Mouse (Mus musculus): ENCODE data around the gene Klk9.

Gene Klk9

GRCm38 (mm10) chr7:43791591-43791990 lies at the start of gene Klk9:
Gene Klk9, plus strand, starts transcription at chr7:43791891.
- DNase-seq: no peak

- no peak for DNase-seq
These were observed 43.9 kb upstream of the Klk9 start for GRCm38 (mm10) chr7:43747788-43748187.

DNA sequence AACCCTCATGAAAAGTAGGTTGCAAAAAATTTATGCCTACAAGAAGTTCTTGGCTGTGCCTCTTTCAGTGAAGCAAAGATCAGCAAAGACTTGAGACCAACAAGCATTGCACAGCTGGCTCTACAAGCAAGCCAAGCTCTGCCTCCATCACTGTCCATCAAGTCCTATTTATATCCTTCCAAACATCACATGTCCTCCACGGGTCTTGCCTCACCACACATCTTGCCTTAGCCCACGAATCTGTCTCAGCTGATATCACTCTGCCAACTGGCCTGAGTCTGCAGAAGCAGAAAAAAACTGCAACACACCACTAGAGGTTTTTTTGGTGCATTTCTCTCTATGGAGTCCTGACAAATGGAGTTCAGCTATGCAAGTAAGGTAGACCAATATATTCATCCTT lies 38.9 kb upstream of the Klk9 start:
- DNase-seq: no peak

- no peak for DNase-seq
These were observed 25.2 kb upstream of the Klk9 start for GRCm38 (mm10) chr7:43766484-43766883.

DNA sequence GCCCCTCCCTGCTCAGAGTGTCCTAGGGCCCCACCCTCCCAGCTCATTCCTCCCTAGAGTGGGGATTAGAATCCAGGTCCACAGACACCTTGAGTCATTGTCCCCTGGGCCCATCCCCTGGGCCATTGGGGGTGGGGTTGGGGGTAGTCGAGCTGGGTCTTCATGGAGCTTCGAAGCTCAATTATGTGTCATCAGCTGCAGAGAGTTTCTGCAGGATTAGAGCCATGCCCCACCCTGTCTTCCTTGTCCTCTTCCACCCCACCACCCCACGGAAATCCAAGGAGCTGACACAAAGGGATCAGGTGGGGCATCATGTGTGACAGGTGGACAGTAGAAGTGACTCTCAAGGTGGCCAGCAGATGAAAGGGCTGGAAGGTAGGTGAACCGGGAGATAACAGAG lies 23.1 kb upstream of the Klk9 start, which contains the start of gene Klk12:
Gene Klk12, plus strand, starts transcription at position 301 of the 400 bp plus-strand sequence.
- no peak for DNase-seq

GRCm38 (mm10) chr7:43769636-43770035 lies 22.1 kb upstream of the Klk9 start:
- no peak for DNase-seq

DNA sequence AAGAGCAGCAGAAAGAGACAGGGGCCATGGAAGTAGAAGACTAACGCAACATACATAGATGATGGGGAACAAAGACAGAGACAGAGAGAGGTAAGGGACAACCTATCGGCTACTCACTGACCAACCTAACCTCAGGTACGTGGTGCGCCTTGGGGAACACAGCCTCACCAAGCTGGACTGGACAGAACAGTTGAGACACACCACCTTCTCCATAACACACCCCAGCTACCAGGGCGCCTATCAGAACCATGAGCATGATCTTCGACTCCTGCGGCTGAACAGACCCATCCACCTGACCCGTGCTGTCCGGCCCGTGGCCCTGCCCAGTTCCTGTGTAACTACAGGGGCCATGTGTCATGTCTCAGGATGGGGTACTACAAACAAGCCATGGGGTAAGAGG lies 21.0 kb upstream of the Klk9 start:
- DNase-seq: no peak

DNA sequence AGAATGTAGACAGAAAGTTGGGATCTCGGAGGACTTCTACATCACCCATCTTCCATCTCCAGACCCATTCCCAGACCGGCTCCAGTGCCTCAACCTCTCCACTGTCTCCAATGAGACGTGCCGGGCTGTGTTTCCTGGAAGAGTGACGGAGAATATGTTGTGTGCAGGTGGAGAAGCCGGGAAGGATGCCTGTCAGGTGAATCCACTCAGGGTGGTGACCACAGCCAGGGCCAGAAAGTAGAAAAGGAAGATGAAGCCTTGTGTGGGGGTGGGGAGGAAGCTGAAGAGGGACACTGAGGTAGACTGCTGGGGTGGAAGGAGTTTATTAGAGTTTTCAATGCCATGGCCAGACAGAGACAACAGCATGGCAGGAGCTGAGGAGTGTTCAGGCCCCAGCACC lies 19.8 kb upstream of the Klk9 start:
- no peak for DNase-seq

DNA sequence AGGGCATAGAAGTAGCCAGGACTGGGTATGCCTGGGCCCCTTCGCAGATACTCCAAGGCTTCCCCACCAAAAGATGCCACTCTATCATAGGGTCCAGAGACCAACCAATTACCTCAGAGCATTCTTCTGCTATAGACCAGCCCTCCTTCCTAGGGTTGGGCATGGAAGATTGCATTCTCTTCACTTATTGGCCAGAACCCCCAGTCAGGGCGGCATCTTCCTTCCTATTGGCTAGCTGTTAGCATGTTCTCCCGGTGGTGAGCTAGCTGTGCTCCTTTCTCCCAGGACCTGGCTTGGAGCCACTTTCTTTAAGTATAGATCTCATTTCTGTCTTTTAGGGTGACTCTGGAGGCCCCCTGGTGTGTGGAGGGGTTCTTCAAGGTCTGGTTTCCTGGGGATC lies 18.8 kb upstream of the Klk9 start:
- no peak for DNase-seq

GRCm38 (mm10) chr7:43774364-43774763 lies 17.3 kb upstream of the Klk9 start, which contains the start of gene Klk11:
Gene Klk11, plus strand, starts transcription at chr7:43774604.
- DNase-seq: no peak

- DNase-seq: no peak
These were observed 16.9 kb upstream of the Klk9 start for GRCm38 (mm10) chr7:43774802-43775201.

GRCm38 (mm10) chr7:43775311-43776057 lies 16.2 kb upstream of the Klk9 start:
- DNase-seq: no peak

GRCm38 (mm10) chr7:43776506-43776905 lies 15.2 kb upstream of the Klk9 start:
- no peak for DNase-seq

- DNase-seq: no peak
These were observed 14.3 kb upstream of the Klk9 start for GRCm38 (mm10) chr7:43777423-43777822.

DNA sequence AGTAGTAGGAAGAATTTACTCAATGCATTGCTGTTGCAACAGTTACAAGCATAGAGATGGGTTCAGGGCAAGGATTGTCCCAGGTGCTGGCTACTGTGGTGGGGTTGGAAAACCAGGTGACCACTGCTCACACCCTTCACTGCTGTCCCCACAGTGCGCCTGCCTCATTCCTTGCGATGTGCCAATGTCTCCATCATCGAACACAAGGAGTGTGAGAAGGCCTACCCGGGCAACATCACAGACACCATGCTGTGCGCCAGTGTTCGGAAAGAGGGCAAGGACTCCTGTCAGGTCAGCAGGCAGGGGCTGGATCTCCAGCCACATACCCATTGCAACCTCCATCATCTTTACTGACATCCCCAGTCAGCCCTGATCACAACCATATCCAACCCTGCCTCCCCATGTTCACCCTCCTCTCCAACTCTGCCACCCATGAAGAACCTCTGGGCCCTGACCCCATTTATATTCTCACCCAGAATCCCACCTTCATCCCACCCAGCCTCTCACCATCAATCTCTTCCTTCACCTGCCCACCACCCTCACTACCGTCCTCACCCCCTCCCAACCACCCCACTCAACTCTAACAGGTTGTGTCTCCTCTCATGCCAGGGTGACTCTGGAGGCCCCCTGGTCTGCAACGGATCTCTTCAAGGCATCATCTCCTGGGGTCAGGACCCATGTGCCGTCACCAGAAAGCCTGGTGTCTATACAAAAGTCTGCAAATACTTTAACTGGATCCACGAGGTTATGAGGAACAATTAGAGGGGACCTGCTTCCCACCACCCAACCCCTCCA lies 13.3 kb upstream of the Klk9 start:
- no peak for DNase-seq

DNA sequence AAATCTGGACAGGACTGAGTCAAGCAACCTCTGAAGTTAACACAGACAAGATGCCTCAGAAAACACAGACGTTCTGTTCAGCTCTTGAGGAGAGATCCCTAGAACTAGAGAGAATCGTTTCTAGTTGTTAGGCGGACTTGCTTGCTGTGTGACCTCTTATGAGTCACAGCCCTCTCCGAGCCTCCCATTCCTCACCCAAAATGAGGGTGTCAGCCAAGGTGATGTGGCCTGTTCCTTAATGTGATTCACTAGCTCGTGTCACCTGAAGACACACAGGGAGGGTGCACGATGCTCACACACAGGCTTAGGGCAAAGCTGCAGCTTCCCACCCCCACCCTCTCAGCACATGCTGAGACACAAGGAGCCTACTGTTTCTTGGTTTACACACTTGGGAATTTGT lies 11.4 kb upstream of the Klk9 start:
- DNase-seq: no peak

DNA sequence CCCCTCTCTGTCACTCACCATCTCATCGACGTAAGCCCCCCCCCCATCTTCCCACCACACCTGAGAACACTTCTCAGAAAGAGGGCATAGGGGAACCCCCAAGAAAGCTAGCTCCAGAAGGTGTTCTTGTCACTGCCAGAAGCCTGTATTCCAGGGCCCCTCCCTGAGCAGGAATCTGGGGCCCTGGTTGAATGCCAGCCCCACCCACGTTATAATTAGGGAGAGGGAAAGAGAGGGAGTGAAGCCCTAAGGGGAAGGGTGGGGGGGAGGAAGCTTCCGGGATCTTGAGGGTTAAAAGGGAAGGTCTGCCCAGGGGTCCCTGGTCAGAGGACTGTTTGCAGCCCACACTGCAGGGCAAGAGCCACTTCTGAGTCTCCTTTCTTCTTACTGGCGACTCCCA lies 10.9 kb upstream of the Klk9 start, which contains the start of gene Klk10:
Gene Klk10, plus strand, starts transcription at position 290 of the 400 bp plus-strand sequence.
- no peak for DNase-seq

DNA sequence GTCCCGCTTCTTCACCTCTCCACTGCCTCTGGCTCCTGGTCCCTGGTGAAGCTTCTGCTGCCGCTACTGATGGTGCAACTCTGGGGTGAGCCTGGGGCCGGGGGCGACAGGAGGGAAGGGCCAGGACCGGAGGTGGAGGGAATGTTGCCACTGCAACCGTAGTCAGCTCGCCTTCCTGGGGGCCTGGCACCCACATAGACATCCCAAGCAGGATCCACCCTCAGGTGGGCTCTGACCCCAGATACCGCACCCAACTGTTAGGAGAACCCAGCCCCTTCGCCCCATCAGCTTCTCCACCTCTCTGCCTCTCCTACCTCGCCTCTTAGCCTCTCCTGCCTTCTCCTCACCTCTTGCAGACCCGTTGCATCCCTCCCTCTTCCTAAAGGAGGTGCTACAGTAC lies 10.2 kb upstream of the Klk9 start:
- no peak for DNase-seq

GRCm38 (mm10) chr7:43782275-43783265 lies 9.1 kb upstream of the Klk9 start:
- DNase-seq: peak; percentile 85

DNA sequence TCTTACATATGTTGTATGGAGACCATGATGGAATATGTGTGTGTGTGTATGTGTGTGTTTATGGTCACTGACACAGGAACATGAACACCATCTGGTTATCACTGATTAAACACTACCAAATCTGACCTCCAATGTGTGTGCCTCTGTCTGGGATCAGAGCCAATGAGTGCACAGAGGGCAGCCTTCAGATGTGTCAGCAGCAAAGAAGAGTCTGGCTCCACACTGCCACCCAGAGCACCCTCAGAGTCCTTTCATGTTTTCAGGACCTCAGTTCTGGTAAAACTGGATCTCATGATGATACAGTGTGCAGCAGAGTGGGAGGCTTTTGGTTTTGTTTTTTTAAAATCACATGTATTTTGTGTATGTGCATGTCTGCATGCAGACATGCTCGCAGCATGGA lies 6.4 kb upstream of the Klk9 start:
- no peak for DNase-seq

DNA sequence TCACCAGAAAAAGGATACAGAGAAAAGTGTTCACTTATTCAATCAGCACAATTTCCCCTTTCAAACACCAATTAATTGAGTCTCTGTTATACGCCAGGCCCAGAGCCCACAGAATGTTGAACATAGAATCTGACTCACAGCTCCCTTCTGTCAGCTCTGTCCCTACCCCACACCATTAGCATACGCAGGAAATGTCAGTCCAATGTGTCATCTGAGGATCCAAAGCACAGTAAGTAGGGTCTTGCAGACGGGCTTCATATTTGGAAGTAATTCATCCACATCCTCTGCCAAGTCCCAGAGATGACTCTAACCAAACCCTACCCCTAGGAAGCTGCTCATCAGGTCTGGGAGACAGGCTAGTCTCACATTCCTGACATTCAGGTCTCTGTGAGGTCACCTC lies 3.6 kb upstream of the Klk9 start:
- no peak for DNase-seq

- DNase-seq: no peak
These were observed 2.4 kb upstream of the Klk9 start for GRCm38 (mm10) chr7:43789295-43789694.

DNA sequence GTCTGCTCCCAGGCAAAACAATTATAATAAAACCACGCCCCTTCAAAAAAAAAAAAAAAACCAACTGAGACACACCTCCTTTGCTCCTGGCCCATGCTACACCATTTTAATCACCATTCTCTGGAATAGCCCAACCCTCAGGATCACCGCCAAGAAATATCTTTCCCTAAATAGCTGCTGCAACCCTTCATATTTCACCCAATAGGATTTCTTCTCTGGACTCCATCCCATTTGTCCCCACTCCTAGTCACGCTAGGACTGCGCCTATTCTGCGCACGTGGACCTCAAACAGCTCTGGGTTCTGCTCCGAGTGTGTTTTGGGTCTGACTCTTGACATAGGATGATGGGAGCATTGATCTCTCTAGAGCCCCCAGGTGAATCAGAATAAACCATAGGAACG lies 4.7 kb downstream of the Klk9 start:
- DNase-seq: no peak
